Mouse (Mus musculus) brain, adult 2 months (tissue): ENCODE data around the gene Lrba.

Experiments used
- DNase-seq: peaks from one replicate; pipeline ENCODE4 v3.0.0; 2011; ENCODE audit warnings: low read depth, low spot score

Gene Lrba

DNA sequence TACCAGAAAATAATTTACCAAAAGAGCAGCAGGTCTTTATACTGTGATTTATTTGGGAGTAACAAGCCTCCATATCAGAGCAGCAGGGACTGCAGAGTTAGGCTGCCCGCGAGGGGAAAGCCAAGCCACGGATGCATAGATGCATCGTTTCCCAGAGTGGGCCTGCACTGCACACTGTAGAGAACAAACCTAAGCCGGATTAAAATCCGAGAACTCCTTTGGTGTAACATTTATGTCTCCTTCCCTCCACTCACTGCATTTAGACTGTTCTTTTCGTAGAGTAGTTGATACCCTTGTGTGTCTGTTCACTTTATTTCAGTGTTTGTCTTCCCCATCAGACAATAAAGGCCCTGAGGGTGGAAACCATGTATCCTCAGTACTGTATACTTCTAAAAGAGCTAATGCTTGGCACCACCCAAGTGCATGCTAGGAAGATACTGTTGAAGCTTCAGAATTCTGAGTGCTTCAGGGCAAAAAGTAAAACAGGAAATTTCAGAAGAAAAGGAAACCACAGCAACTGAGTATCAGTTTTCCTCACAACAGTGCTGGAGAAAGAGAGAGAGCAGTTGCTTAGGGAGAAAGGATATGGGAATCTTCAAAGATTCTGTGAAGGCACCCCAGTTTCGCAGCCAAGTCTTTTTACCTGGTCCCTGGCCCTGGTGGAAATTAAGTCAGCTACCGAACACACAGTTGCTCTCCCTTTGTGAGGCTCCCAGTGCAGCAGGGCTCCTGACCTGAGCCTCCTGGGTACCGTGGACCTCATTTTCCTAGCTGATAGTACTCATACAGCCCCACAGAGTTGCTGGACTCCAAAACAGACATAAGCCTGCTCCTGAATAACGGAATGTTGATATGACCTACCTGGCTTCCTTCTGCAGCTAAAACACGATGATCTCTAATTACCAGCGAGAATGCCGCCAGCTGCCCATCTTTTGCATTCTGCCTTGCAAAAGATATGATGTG, 530.4 kb downstream of the Lrba start:
- no peak for DNase-seq

DNA sequence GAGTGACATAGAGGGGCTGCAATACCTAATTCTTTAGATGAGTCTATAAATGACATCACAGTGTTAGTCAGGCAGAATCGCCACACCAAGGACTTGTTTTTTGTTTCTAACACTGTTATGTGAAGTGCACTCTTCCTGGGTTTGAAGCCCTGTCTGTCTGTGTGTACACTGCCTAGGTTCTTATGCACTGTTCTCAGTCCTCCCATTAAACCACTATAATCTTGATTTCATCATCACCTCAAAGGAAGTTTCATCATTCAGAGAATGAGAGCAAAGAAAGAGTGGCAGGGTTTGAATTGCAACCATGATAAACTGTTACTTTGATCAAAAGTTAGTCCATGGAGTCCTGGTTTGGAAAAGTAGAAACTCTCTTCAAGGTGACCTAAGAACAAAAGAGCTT, 532.1 kb downstream of the Lrba start:
- no peak for DNase-seq

DNA sequence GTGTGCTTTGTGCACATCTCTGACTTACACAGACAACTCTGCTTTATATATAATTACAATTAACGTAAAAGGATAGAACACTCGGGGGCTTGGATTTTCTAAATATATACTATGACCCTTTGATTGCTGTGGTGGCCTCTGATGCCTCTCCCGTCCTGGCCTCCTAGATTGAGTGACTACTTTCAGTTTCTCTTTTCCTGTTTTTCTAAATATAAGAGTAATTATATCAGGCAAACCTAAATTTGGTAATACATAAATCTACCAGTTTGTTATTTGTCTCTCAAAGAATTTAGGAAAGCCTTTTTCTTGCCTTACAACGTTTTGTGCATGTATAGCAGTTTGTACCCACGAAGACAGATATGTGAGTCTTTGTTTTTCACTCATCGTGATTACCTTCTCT, 534.2 kb downstream of the Lrba start:
- no peak for DNase-seq

DNA sequence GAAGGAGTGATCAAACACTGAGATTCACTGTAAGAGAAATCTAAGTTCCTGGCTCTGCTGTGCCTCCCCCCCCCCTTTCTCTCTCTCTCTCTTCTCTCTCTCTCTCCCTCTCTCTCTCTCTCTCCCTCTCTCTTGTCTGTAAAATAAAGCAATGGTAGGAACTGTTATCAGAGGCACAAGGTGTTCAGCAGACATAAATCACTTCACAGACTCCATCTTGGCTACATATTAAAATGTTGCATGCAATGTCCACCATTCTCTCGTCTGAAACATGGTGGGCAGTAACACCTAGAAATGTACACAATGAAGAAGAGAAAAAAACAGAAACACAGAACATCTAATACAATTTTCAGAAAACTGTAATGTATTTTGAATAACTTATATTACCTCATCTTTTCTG, 534.9 kb downstream of the Lrba start:
- DNase-seq: no peak

DNA sequence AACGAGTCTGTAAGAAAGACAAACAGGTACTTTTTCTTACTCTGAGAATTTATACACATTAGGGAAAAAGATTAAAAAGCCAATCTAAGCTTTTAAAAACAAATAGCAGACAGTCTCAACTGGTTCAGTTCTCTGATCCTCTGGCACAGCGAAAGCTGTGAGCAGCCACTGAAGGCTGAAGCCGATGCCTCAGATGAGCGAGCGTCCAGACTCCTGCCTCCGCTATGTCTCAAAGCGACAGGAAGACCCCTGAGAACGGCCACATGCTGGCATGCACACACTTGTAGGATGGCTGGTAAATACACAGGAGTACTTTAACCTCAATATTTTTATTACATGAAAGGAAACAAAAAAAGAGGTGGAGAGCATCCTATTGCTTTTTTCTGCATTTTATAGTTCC, 535.4 kb downstream of the Lrba start:
- DNase-seq: no peak

DNA sequence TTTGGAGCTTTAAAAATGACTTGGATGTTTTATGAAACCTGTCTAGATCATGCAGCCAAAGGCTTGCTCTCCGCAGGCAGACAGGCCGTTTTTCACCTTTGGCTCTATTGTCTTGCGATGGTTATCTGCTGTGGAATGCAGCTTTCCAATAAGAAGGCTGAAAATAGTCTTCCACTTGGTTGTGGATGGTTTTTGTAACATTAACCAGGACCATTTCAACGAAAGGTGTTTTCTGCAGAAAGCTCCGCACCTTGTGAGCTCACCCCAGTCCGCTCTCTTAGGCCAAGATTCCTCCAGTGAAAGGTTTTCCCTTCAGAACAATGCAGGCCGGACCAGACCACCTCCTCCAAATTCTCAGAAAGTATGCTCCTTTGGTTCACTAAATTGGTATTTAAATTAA, 536.0 kb downstream of the Lrba start:
- DNase-seq: no peak

DNA sequence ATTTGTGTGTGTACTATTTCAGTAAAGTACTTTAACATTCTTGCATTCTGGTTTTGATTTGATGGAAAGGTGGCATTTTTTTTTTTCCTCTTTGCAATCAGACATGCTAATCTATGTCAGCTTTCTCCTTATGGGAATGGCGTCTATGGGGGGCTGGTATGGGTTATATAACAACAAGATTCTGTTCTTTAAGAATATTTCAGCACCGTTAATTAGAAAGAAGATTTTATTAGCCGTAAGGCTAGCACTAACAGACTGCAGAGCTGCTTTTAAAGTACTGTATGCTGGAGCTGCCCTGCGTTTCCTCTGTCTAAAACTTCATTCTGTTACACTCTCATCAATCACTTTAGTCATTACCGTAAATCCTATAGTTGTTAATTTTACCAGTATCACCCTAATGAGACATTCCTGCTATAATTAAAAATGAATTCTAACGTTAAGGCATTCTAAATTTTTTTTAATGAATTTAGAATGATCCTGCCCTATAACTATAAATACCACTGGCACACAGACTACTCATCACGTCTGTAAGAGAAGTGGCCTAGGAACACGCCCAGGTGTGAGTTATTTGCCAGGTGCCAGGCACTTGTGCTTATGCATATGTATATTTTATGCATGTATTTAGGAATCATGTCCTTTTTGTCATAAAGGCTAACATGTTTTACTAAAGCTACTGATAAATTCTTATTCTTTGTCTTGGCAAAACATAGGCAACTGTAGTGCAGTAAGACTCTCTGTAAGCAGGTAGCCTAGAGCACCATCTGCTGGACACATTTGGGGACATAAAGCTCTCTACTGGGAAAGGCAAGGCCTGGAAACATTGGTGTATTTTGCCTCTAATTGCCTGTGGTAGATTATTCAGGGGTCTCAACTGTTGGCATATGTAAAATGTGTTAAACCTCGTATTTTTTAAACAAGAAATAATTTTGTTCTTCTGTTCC, 536.9 kb downstream of the Lrba start:
- DNase-seq: peak; percentile 91

DNA sequence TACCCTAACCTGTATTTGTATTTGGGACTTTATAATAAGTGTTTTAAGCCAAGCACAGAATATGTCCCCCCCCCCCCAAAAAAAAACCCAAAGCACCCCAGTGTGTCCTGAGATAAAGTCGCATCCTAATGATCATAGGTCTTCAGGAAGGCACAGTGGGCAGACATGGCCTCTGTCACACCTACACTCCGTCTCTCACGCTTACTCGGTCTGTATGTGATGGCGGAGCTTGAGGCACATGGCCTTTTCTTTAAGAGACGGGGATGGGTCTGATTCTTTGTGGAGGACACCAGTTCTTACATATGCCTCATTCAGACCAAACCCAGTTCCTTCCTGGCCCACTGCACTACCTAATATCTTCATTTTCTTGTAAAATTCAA, 537.5 kb downstream of the Lrba start:
- no peak for DNase-seq

DNA sequence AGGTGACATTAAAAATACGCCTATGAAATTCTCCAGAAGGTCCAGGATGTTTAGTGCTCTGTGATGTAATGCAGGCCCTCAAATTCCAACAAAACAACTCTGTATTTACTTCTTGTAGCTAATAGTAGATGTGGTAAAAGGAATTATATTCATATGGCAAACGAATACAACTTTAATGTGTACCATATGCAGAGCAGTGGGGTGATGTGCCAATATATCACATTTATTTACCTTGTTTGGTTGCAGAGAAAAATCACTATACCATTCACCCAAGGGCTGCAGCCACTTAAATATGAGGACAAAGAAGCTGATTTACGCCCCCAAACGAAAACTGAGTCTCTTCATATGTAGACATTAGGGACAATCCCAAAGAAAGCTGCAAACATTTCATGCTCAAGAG, 538.0 kb downstream of the Lrba start:
- no peak for DNase-seq

DNA sequence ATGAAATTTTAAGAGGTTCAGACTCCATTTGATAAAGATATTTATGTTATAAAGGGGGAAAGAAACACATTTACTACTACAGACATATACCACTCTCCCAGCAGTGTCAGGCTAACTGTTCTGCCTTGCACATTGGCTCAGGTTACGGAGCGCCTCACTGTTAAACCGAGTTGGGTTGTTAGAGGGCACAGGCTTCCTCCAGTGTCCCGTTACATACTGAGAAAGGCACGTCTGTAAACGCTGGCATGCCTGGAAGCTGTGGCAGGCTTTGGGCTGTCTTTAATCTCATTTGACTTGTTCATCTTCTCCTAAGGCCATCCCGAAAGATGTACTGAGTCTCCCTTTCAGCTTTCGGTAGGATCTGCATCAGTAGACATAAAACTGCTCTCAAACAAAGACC, 544.1 kb downstream of the Lrba start:
- DNase-seq: no peak

DNA sequence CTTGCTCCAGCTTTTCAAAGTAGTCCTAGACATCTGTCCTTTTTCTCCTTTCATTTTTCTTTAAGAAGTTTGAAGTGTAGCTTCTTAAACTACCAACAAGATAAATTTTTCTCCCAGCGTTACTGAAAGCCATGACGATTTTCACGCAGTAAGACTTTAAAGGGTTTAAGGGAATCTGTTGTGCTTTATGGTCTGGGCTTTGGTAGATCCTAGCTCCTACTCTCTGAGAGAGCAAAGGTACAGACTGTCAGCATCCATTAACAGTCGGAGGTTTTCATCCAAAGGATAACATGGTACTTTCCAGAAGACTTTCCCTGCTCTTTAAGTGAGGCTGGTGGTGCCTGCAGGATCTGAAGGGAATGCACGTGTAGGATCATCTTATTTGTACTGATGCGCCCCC, 544.5 kb downstream of the Lrba start:
- no peak for DNase-seq

DNA sequence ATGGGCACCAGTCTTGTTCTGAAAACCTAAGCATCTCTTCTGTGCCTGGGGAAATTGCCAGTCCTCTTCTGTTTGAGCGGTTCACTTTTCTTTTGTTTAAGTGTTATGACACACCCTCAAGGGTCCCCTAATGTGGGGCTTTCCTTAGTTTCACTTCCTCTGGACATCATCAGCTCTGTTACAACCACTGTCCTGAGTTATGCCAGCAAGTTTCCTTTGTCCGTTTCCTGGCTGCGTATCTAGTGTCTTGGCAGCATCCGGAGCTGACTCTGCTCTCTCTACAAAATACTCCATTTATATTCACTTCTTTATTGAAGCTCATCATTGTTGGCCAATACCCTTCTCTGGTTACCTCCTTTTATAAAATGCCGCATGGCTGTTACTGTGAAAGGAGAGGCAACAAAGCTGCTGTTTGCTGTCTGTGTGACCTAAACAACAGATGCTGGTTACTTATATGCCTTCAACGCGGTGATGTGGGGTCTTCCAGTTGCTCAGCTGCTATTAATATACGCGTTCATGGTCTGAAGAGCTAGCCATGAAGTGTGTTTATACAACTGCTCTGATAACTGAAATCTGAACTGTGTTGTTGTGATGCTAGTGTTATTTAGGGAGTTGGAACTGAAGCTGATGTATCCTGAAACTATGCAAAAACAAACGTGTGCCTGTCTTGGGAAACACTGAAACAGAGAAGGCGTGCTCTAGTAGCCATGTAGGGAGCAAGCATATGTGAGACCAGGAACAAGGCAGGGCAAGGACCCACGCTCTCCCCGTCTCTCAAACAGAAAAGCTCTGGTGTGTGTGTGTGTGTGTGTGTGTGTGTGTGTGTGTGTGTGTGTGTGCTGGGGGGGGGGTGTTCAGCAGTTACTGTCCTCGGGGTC, 550.3 kb downstream of the Lrba start:
- peak; percentile 63 for DNase-seq

DNA sequence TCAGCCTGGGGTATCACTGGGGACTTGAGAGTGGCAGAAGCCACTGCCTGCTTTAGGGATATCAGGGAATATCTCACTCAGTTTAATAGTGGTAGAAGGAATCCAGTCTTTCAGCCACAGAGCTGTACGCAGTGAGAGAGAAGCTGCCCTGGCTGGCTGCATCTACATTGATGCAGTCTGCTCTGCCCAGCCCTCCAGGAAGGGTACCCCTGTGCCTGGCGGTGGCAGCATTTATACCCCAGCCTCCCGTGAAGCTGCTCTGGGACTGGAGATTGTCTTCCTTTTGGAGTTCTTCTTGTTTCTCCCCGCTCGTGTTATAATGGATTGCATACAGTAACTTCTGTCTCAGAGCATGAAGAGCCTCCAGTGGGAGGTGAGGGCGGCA, 551.0 kb downstream of the Lrba start:
- DNase-seq: no peak

DNA sequence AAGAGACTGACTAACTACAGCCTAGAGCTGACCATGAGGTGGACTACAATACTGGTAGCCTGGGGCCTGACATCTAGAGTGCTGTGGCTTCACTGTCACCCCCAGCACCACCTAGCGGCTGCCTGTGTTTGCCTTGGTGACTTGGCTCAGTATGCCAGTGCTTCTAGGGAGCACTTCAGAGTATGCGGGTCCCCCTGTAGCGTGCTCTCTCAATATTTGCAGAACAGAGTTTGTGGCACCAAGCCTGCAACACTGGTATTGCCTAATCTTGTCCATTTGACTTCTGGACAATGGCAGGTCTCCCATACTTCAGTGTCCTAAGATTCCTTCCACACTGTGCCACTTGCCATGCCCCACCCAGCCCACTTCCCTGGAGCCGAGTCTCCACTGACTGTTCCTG, 555.2 kb downstream of the Lrba start:
- DNase-seq: no peak

DNA sequence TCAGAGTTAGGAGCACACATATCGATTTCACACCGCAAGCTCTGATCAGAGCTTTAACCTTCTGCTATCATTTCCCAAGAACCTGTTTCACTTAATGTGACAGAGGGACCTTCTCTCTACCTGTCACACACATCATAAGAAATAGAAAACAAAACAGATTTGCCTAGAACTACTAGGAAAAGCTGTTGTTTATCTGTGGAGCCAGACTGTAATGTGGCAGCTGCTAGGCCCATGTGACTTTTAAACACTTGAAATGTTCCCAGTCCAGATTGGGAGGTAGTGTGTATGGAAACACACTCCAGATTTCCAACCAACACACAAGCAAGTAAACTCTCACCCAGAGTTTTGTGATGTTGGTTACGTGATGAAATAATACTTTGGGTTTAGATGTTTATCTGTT, 559.6 kb downstream of the Lrba start:
- DNase-seq: peak; percentile 39

DNA sequence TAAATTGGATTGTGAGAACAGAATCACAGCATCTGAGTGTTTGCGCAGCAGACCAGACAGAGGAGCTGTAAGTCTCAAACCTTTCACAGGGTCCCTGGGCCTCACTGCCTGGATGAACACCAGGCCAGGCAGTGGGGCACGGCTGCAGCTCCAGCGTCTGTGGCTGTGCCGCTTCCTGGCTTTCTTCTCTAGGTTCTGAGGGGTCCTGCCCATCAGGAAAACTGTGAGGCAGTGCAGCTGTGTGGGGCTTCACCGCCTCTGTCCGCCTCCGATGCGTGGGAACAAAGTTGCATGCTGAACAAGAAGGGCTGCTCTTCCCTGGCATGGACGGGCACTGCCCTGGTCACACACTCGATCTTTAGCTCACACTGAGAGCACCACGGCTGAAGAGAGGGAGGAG, 560.5 kb downstream of the Lrba start:
- DNase-seq: no peak

DNA sequence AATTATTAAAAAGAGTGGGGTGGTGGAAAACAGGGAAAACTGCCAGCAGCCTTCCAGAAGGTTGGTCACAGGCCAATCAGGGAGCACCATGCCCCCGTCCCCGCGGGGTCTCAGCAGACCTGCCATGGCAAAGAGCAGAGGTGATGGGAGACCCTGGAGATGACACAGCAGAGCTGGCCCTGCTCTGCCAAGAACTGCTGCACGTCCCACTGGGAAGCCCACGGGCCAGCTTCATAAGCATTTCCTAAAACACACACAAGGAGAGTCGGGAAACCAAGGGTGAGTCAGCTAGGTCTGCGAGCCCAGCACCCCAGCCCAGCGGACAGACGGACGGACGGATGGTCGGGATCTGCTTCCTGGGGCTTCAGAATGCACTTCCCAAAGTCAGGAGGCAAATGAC, 561.8 kb downstream of the Lrba start:
- DNase-seq: no peak

DNA sequence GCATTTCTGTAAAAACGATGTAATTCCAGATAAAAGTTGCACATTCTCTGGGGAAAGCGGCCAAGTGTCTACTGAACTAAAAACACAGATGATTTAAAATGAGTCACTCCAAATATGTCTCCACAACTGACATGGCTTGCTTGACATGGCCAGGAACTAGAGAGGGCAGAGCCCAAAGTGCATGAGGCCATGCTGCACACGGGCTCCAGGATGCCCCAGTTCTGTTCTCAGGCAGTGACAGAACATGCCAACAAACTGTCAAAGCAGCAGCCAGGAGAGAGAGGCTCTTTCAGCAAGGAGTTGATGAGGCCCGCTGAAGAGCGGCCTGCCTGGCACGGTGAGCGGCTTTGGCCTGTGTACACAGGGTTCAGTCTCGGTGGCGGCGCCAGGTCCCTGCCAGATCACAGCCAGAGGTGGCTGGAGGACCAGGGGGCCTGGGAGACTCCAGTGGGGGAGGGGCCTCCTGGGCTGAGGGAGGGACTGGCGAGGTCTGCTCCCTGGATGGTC, 562.4 kb downstream of the Lrba start:
- DNase-seq: peak; percentile 94

DNA sequence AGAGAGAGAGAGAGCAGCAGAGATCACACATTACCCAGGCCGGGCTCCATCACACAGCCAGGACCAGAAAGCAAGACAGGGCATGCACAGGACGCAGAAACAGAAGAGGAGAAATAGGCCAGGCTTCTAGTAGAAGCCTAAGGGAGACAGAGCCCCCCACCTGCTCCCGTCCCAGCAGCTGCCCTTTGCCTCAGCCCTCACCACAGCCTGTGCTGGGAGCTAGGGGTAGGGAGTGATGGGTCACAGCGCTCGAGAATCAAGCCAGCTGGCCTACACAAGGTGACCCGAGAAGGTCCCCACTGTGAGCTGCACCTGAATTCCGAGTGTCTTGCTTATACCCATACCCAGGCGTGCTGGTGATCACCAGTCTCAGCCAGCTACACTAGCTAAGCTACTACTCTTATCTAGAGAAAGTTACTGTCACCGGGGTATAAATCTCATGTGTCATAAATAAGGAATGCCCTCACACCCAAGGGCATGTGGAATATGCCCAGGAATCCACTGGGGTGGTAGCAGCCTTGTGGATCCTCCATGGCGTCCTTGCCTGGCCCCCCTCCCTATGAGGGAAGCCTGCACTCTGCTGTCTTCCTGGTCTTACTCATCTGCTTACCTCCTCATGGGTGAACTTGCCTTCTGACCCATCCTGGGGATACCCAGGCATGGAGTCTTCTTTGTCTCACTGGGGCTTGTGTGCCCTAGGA, 563.1 kb downstream of the Lrba start:
- DNase-seq: no peak

DNA sequence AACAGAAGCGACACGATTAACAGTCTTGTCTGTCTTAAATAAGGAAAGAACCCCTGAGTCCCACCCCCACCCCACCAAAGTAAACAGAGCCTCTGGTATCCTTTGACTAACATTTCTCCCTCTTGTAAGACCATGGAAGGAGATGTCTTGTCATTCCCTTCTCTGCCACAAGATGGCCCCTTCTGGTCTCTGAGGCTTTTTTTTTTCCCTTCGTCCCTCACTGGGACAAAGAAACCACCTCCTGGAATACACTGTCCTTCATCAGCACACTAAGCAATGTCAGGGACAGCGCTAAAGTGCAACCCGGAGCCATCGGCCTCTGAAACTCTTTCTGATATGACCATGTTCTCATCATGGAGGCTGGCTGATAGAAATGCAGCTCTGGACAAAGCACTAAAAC, 564.2 kb downstream of the Lrba start:
- DNase-seq: peak; percentile 93

DNA sequence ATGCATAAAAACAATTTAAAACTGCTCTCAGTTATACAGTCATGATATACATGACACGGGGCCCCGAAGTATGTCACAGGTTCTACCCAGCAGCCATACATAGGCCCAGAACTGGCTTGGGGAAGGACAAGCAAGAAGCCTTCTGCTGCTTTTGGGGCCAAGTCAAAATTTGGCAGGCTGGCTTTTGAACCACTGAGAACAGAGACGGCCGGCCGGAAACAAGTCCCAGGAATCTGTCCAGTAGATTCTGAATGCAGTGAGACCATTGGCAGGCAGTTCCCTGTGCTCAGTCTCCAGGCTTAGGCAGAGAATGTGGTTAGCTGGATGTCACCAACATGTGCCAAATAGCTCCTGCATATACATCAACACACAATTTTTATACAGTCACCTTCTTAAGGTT, 565.3 kb downstream of the Lrba start:
- peak; percentile 87 for DNase-seq
